Mouse (Mus musculus) limb, embryonic 14.5 days (tissue): ENCODE data around the gene Tango2. TPM values are rescaled to one million over a fixed set of nuclear protein-coding genes. Genes with fewer than 3 reads are reported as not detected.

Experiments used
- ATAC-seq: fragments of 200-750 bp; cut with Nextera tagmentation; 2 replicates; pipeline ENCODE4 v1.8.0; 2017; ENCODE audit warnings: low read depth, moderate number of reproducible peaks, moderate TSS enrichment; ENCODE audit not compliant: low FRiP score
- DNase-seq: peaks from one replicate; pipeline ENCODE4 v3.0.0-alpha.2; 2015; ENCODE audit warnings: low spot score
- H3K27ac ChIP-seq: fragments of 300-500 bp; sonication (generic); replicated peaks from 2 replicates; pipeline ENCODE4 v1.5.1; 2014; ENCODE audit warnings: low read depth, mild to moderate bottlenecking, low read length, moderate library complexity, mixed read lengths
- H3K27me3 ChIP-seq: fragments of 300-500 bp; sonication (generic); 2 replicates; pipeline ENCODE4 v1.6.1; 2014; ENCODE audit warnings: low read length, mixed read lengths; ENCODE audit not compliant: control insufficient read depth, insufficient read depth
- H3K36me3 ChIP-seq: fragments of 300-500 bp; sonication (generic); 2 replicates; pipeline ENCODE4 v1.6.1; 2014; ENCODE audit warnings: mild to moderate bottlenecking, low read length, moderate library complexity, mixed read lengths; ENCODE audit not compliant: control insufficient read depth, insufficient read depth
- H3K4me1 ChIP-seq: fragments of 300-500 bp; sonication (generic); 2 replicates; pipeline ENCODE4 v1.6.1; 2014; ENCODE audit warnings: antibody characterized with exemption, low read length, mixed read lengths; ENCODE audit not compliant: control insufficient read depth, insufficient read depth
- H3K4me2 ChIP-seq: fragments of 300-500 bp; sonication (generic); replicated peaks from 2 replicates; pipeline ENCODE4 v1.6.1; 2014; ENCODE audit warnings: low read depth, mild to moderate bottlenecking, low read length, moderate library complexity; ENCODE audit not compliant: severe bottlenecking
- H3K4me3 ChIP-seq: fragments of 300-500 bp; sonication (generic); replicated peaks from 2 replicates; pipeline ENCODE4 v1.5.1; 2014; ENCODE audit warnings: low read length
- H3K9ac ChIP-seq: fragments of 300-500 bp; sonication (generic); 2 replicates; pipeline ENCODE4 v1.6.1; 2014; ENCODE audit warnings: mild to moderate bottlenecking, low read depth, low read length, moderate library complexity; ENCODE audit not compliant: severe bottlenecking
- H3K9me3 ChIP-seq: fragments of 300-500 bp; sonication (generic); 2 replicates; pipeline ENCODE4 v1.6.1; 2016; ENCODE audit warnings: low read length; ENCODE audit not compliant: control insufficient read depth
- POLR2A ChIP-seq: fragments of 200-500 bp; IDR thresholded peaks from 2 replicates; pipeline ENCODE4 v1.8.0; 2012; ENCODE audit warnings: inconsistent platforms, mild to moderate bottlenecking, moderate library complexity, borderline replicate concordance; ENCODE audit not compliant: insufficient read depth, insufficient read length; ENCODE audit errors: extremely low read depth
- WGBS: fragments of 180-500 bp; shearing (Covaris S2); extraction: QIAGEN DNeasy Blood & Tissue Kit; methylation state at CpG from one replicate; pipeline ENCODE4 v1.1.7; 2014; 5-methylcytosine and 5-hydroxymethylcytosine counted together
- polyA plus RNA-seq, 2 experiments: library from polyadenylated mRNA; depleted of rRNA in 1 of 2; stranded (reverse) in 1 of 2; unstranded in 1 of 2; fragments of >200 nt; fragmentation: Nextera tagmentation in 1 of 2; extraction: Ambion mirVana in 1 of 2; gene quantifications; 2 replicates each; pipeline versions ENCODE4 v1.2.1 to v1.2.3; 2012 to 2014

Gene Tango2
- polyA plus RNA-seq, 2 experiments, result 24.0 to 25.2 TPM

GRCm38 (mm10) chr16:18391127-18391526, 43.2 kb upstream of the Tango2 start:
- H3K4me2 ChIP-seq, result no peak overlapping the region
- no peak overlapping the region for H3K4me3 ChIP-seq
- H3K9ac ChIP-seq, result no peak overlapping the region
- TF ChIP-seq POLR2A, result no peak
- WGBS, result 99% methylated on average over 3 of the region's 3 CpGs
- no peak for ATAC-seq
- H3K36me3 ChIP-seq, result no peaks in the 10 kb centered on the region
- DNase-seq, result no peak
- H3K9me3 ChIP-seq, result no peaks in the 10 kb centered on the region
- H3K27ac ChIP-seq, result no peak overlapping the region
- peaks cover 14% of the 10 kb centered on the region for H3K4me1 ChIP-seq
- H3K27me3 ChIP-seq, result no peaks in the 10 kb centered on the region

GRCm38 (mm10) chr16:18390399-18390798, 42.5 kb upstream of the Tango2 start:
- Histone ChIP-seq H3K4me2 (no peak overlapping the region), H3K27me3 (no peaks in the 10 kb centered on the region), H3K9me3 (no peaks in the 10 kb centered on the region), H3K9ac (no peak overlapping the region), H3K4me3 (no peak overlapping the region), H3K36me3 (no peaks in the 10 kb centered on the region), H3K27ac (no peak overlapping the region), H3K4me1 (peaks cover 7% of the 10 kb centered on the region)
- DNase-seq (no peak), ATAC-seq (no peak)
- no peak for TF ChIP-seq POLR2A
- WGBS, result 75% methylated on average over 6 of the region's 6 CpGs

GRCm38 (mm10) chr16:18388583-18389435, 40.9 kb upstream of the Tango2 start:
- H3K36me3 ChIP-seq, result no peaks in the 10 kb centered on the region
- DNase-seq, result no peak
- no peak for ATAC-seq
- no peak for TF ChIP-seq POLR2A
- H3K27me3 ChIP-seq, result no peaks in the 10 kb centered on the region
- H3K4me3 ChIP-seq, result no peak overlapping the region
- H3K4me2 ChIP-seq, result no peak overlapping the region
- H3K4me1 ChIP-seq, result peaks cover 7% of the 10 kb centered on the region
- WGBS, result 83% methylated on average over 14 of the region's 14 CpGs
- no peaks in the 10 kb centered on the region for H3K9me3 ChIP-seq
- H3K27ac ChIP-seq, result no peak overlapping the region
- no peak overlapping the region for H3K9ac ChIP-seq

GRCm38 (mm10) chr16:18387704-18388582, 40.0 kb upstream of the Tango2 start:
- DNase-seq, result no peak
- no peak for TF ChIP-seq POLR2A
- Histone ChIP-seq H3K27me3 (no peaks in the 10 kb centered on the region), H3K36me3 (no peaks in the 10 kb centered on the region), H3K4me2 (no peak overlapping the region), H3K9me3 (no peaks in the 10 kb centered on the region), H3K9ac (no peak overlapping the region), H3K27ac (no peak overlapping the region), H3K4me3 (no peak overlapping the region), H3K4me1 (no peaks in the 10 kb centered on the region; the same call in 1 of the 2 replicates)
- no peak for ATAC-seq
- WGBS, result 62% methylated on average over 5 of the region's 7 CpGs

GRCm38 (mm10) chr16:18386972-18387371, 39.1 kb upstream of the Tango2 start:
- no peak for TF ChIP-seq POLR2A
- H3K9me3 ChIP-seq, result no peaks in the 10 kb centered on the region
- no peak overlapping the region for H3K4me3 ChIP-seq
- no peak overlapping the region for H3K4me2 ChIP-seq
- no peaks in the 10 kb centered on the region; the same call in 1 of the 2 replicates for H3K4me1 ChIP-seq
- ATAC-seq (no peak), DNase-seq (no peak)
- H3K36me3 ChIP-seq, result no peaks in the 10 kb centered on the region
- 61% methylated on average over 3 of the region's 3 CpGs for WGBS
- no peak overlapping the region for H3K9ac ChIP-seq
- H3K27me3 ChIP-seq, result no peaks in the 10 kb centered on the region
- H3K27ac ChIP-seq, result no peak overlapping the region
